Mouse (Mus musculus) lung, embryonic 15.5 days (tissue): Measurements from ENCODE around the gene Pde4dip. TPM values are rescaled to one million over a fixed set of nuclear protein-coding genes. Genes with fewer than 3 reads are reported as not detected.

Experiments
- ATAC-seq: fragments of 200-750 bp; cut with Nextera tagmentation; 2 replicates; pipeline ENCODE4 v1.8.0; 2017; ENCODE audit warnings: moderate number of reproducible peaks, borderline replicate concordance; ENCODE audit not compliant: low FRiP score, low TSS enrichment; ENCODE audit errors: extremely low read depth
- H3K27ac ChIP-seq: fragments of 300-500 bp; sonication (generic); 2 replicates; pipeline ENCODE4 v1.5.1; 2015; ENCODE audit warnings: moderate library complexity, mild to moderate bottlenecking, inconsistent platforms
- H3K27me3 ChIP-seq: fragments of 300-500 bp; sonication (generic); 2 replicates; pipeline ENCODE4 v1.6.1; 2015; ENCODE audit warnings: inconsistent platforms
- H3K36me3 ChIP-seq: fragments of 300-500 bp; sonication (generic); 2 replicates; pipeline ENCODE4 v1.6.1; 2015; ENCODE audit warnings: inconsistent platforms
- H3K4me1 ChIP-seq: fragments of 300-500 bp; sonication (generic); 2 replicates; pipeline ENCODE4 v1.6.1; 2015; ENCODE audit warnings: inconsistent platforms
- H3K4me2 ChIP-seq: fragments of 300-500 bp; sonication (generic); 2 replicates; pipeline ENCODE4 v1.6.1; 2015; ENCODE audit warnings: inconsistent platforms, mild to moderate bottlenecking, moderate library complexity
- H3K4me3 ChIP-seq: fragments of 300-500 bp; sonication (generic); 2 replicates; pipeline ENCODE4 v1.5.1; 2015; ENCODE audit warnings: mild to moderate bottlenecking, inconsistent platforms
- H3K9ac ChIP-seq: fragments of 300-500 bp; sonication (generic); 2 replicates; pipeline ENCODE4 v1.6.1; 2015; ENCODE audit warnings: inconsistent platforms
- H3K9me3 ChIP-seq: fragments of 300-500 bp; sonication (generic); 2 replicates; pipeline ENCODE4 v1.6.1; 2016; ENCODE audit warnings: inconsistent platforms
- WGBS: fragments of 180-500 bp; shearing (Covaris S2); methylation state at CpG from one replicate; pipeline ENCODE4 v1.1.7; 2015; 5-methylcytosine and 5-hydroxymethylcytosine counted together
- polyA plus RNA-seq: library from polyadenylated mRNA; unstranded; fragments of >200 nt; fragmentation: Nextera tagmentation; extraction: Ambion mirVana; gene quantifications from 2 replicates; pipeline ENCODE4 v1.2.1, GENCODE M21; 2015

The Pde4dip gene
- polyA plus RNA-seq, 1 experiment from 2014 or later: 18.3 TPM

GRCm38 (mm10) chr3:97691443-97692017 lies 197.0 kb downstream of the Pde4dip start:
- H3K4me2 ChIP-seq: no peak overlapping the region
- no peaks in the 10 kb centered on the region for H3K27me3 ChIP-seq
- no peaks in the 10 kb centered on the region for H3K9me3 ChIP-seq
- peaks cover 21% of the 10 kb centered on the region for H3K4me1 ChIP-seq
- H3K9ac ChIP-seq: no peak overlapping the region
- H3K36me3 ChIP-seq: no peaks in the 10 kb centered on the region
- WGBS: 57% methylated on average over 12 of the region's 12 CpGs
- no peak overlapping the region for H3K4me3 ChIP-seq
- ATAC-seq: no peak
- no peak overlapping the region for H3K27ac ChIP-seq

- ATAC-seq: peak; percentile 34; the same call in 1 of the 2 replicates
- Histone ChIP-seq H3K4me3 (no peak overlapping the region), H3K27ac (no peak overlapping the region), H3K9ac (no peak overlapping the region), H3K4me2 (no peak overlapping the region), H3K4me1 (peaks cover 21% of the 10 kb centered on the region), H3K9me3 (no peaks in the 10 kb centered on the region), H3K27me3 (no peaks in the 10 kb centered on the region), H3K36me3 (no peaks in the 10 kb centered on the region)
- WGBS: 38% methylated on average over 7 of the region's 7 CpGs
Observed at GRCm38 (mm10) chr3:97690590-97690989, 197.9 kb downstream of the Pde4dip start.

- 55% methylated on average over 2 of the region's 2 CpGs for WGBS
- Histone ChIP-seq H3K27ac (no peak overlapping the region), H3K9me3 (no peaks in the 10 kb centered on the region), H3K9ac (no peak overlapping the region), H3K4me2 (no peak overlapping the region), H3K4me3 (no peak overlapping the region), H3K36me3 (no peaks in the 10 kb centered on the region), H3K4me1 (peaks cover 22% of the 10 kb centered on the region), H3K27me3 (no peaks in the 10 kb centered on the region)
- no peak for ATAC-seq
Observed at GRCm38 (mm10) chr3:97689289-97689688, 199.2 kb downstream of the Pde4dip start.

GRCm38 (mm10) chr3:97686372-97687117 lies 202.0 kb downstream of the Pde4dip start:
- WGBS: 79% methylated on average over 4 of the region's 4 CpGs
- no peak overlapping the region for H3K4me2 ChIP-seq
- H3K36me3 ChIP-seq: no peaks in the 10 kb centered on the region
- no peak for ATAC-seq
- H3K4me3 ChIP-seq: no peak overlapping the region
- no peak overlapping the region for H3K27ac ChIP-seq
- peaks cover 30% of the 10 kb centered on the region for H3K4me1 ChIP-seq
- H3K27me3 ChIP-seq: no peaks in the 10 kb centered on the region
- H3K9ac ChIP-seq: no peak overlapping the region
- H3K9me3 ChIP-seq: no peaks in the 10 kb centered on the region

GRCm38 (mm10) chr3:97683560-97684195 lies 204.8 kb downstream of the Pde4dip start:
- Histone ChIP-seq H3K9me3 (no peaks in the 10 kb centered on the region), H3K36me3 (no peaks in the 10 kb centered on the region), H3K4me1 (peaks cover 32% of the 10 kb centered on the region), H3K4me3 (no peak overlapping the region), H3K27me3 (no peaks in the 10 kb centered on the region), H3K9ac (no peak overlapping the region), H3K27ac (peak overlapping the region; percentile 54), H3K4me2 (peak overlapping the region; percentile 36)
- WGBS: 8% methylated on average over 16 of the region's 16 CpGs
- peak; percentile 76 for ATAC-seq

- no peaks in the 10 kb centered on the region for H3K9me3 ChIP-seq
- peak overlapping the region; percentile 88 for H3K4me2 ChIP-seq
- no peak overlapping the region for H3K9ac ChIP-seq
- no peaks in the 10 kb centered on the region for H3K36me3 ChIP-seq
- WGBS: 24% methylated on average over 5 of the region's 5 CpGs
- H3K27ac ChIP-seq: no peak overlapping the region
- H3K27me3 ChIP-seq: no peaks in the 10 kb centered on the region
- no peak for ATAC-seq
- peak overlapping the region; percentile 41; the same call in 1 of the 2 replicates for H3K4me3 ChIP-seq
- H3K4me1 ChIP-seq: peaks cover 32% of the 10 kb centered on the region
Observed at GRCm38 (mm10) chr3:97682576-97682975, 205.9 kb downstream of the Pde4dip start.

- ATAC-seq: no peak
- WGBS: 3% methylated on average over 11 of the region's 11 CpGs
- Histone ChIP-seq H3K27ac (no peak overlapping the region), H3K36me3 (no peaks in the 10 kb centered on the region), H3K4me3 (peak overlapping the region; percentile 41), H3K27me3 (no peaks in the 10 kb centered on the region), H3K9me3 (no peaks in the 10 kb centered on the region), H3K4me2 (peak overlapping the region; percentile 88), H3K4me1 (peaks cover 32% of the 10 kb centered on the region), H3K9ac (no peak overlapping the region)
Observed at GRCm38 (mm10) chr3:97682159-97682502, 206.4 kb downstream of the Pde4dip start.

- no peak for ATAC-seq
- Histone ChIP-seq H3K9me3 (no peaks in the 10 kb centered on the region), H3K9ac (peak overlapping the region; percentile 44), H3K27ac (no peak overlapping the region), H3K4me2 (peak overlapping the region; percentile 88), H3K4me1 (peaks cover 32% of the 10 kb centered on the region), H3K4me3 (peak overlapping the region; percentile 41), H3K36me3 (no peaks in the 10 kb centered on the region), H3K27me3 (no peaks in the 10 kb centered on the region)
- WGBS: 2% methylated on average over 33 of the region's 33 CpGs
Observed at GRCm38 (mm10) chr3:97681321-97682158, 207.0 kb downstream of the Pde4dip start.

GRCm38 (mm10) chr3:97680631-97681320 lies 207.7 kb downstream of the Pde4dip start:
- Histone ChIP-seq H3K4me1 (peaks cover 32% of the 10 kb centered on the region), H3K27me3 (no peaks in the 10 kb centered on the region), H3K9ac (peak overlapping the region; percentile 44; the same call in 1 of the 2 replicates), H3K36me3 (no peaks in the 10 kb centered on the region), H3K27ac (no peak overlapping the region), H3K4me2 (peak overlapping the region; percentile 88), H3K4me3 (peak overlapping the region; percentile 41), H3K9me3 (no peaks in the 10 kb centered on the region)
- 4% methylated on average over 28 of the region's 28 CpGs for WGBS
- ATAC-seq: peak; percentile 64

- Histone ChIP-seq H3K4me3 (no peak overlapping the region), H3K4me1 (peaks cover 21% of the 10 kb centered on the region), H3K4me2 (no peak overlapping the region), H3K27me3 (no peaks in the 10 kb centered on the region), H3K36me3 (no peaks in the 10 kb centered on the region), H3K9ac (no peak overlapping the region), H3K9me3 (no peaks in the 10 kb centered on the region), H3K27ac (no peak overlapping the region)
- no peak for ATAC-seq
- WGBS: 77% methylated on average over 3 of the region's 3 CpGs
Observed at GRCm38 (mm10) chr3:97678416-97678815, 210.1 kb downstream of the Pde4dip start.

GRCm38 (mm10) chr3:97676126-97676525 lies 212.4 kb downstream of the Pde4dip start:
- Histone ChIP-seq H3K4me2 (no peak overlapping the region), H3K36me3 (peaks cover 3% of the 10 kb centered on the region; the same call in 1 of the 2 replicates), H3K27me3 (no peaks in the 10 kb centered on the region), H3K9me3 (no peaks in the 10 kb centered on the region), H3K4me1 (peaks cover 5% of the 10 kb centered on the region; the same call in 1 of the 2 replicates), H3K4me3 (no peak overlapping the region), H3K27ac (no peak overlapping the region), H3K9ac (no peak overlapping the region)
- whole genome bisulfite sequencing: 92% methylated on average over 3 of the region's 3 CpGs
- ATAC-seq: no peak
